Mouse (Mus musculus) hindbrain, embryonic 14.5 days (tissue): ENCODE measurements around the gene Acp4. TPM values are rescaled to one million over a fixed set of nuclear protein-coding genes. Genes with fewer than 3 reads are reported as not detected.
"Not testable (repeated sequence)": the region's sequence is repeated elsewhere in the genome, so short reads cannot be mapped to it uniquely, and the experiment has no call there.

Source experiments
- ATAC-seq: fragments of 200-750 bp; cut with Nextera tagmentation; 2 replicates; pipeline ENCODE4 v1.8.0; 2017; ENCODE audit warnings: moderate number of reproducible peaks, mild to moderate bottlenecking, moderate TSS enrichment, moderate library complexity; ENCODE audit not compliant: low FRiP score
- DNase-seq: peaks from one replicate; pipeline ENCODE4 v3.0.0-alpha.2; 2015; ENCODE audit warnings: low spot score
- H3K27ac ChIP-seq: fragments of 300-500 bp; sonication (generic); 2 replicates; pipeline ENCODE4 v1.5.1; 2014; ENCODE audit warnings: mild to moderate bottlenecking, moderate library complexity
- H3K27me3 ChIP-seq: fragments of 300-500 bp; sonication (generic); 2 replicates; pipeline ENCODE4 v1.6.1; 2014; ENCODE audit warnings: mild to moderate bottlenecking, low read length, mixed read lengths; ENCODE audit not compliant: control insufficient read depth, insufficient read depth
- H3K36me3 ChIP-seq: fragments of 300-500 bp; sonication (generic); replicated peaks from 2 replicates; pipeline ENCODE4 v1.6.1; 2014; ENCODE audit not compliant: control insufficient read depth, insufficient read depth
- H3K4me1 ChIP-seq: fragments of 300-500 bp; sonication (generic); replicated peaks from 2 replicates; pipeline ENCODE4 v1.6.1; 2014; ENCODE audit warnings: antibody characterized with exemption, low read length, mixed read lengths; ENCODE audit not compliant: control insufficient read depth, insufficient read depth
- H3K4me2 ChIP-seq: fragments of 300-500 bp; sonication (generic); replicated peaks from 2 replicates; pipeline ENCODE4 v1.6.1; 2014; ENCODE audit warnings: mild to moderate bottlenecking, moderate library complexity
- H3K4me3 ChIP-seq: fragments of 300-500 bp; sonication (generic); replicated peaks from 2 replicates; pipeline ENCODE4 v1.5.1; 2014; ENCODE audit warnings: mild to moderate bottlenecking, low read length
- H3K9ac ChIP-seq: fragments of 300-500 bp; sonication (generic); 2 replicates; pipeline ENCODE4 v1.6.1; 2014
- H3K9me3 ChIP-seq: fragments of 300-500 bp; sonication (generic); 2 replicates; pipeline ENCODE4 v1.6.1; 2016; ENCODE audit warnings: low read length; ENCODE audit not compliant: control insufficient read depth
- WGBS: fragments of 180-500 bp; shearing (Covaris S2); extraction: QIAGEN DNeasy Blood & Tissue Kit; methylation state at CpG from one replicate; pipeline ENCODE4 v1.1.7; 2014; 5-methylcytosine and 5-hydroxymethylcytosine counted together
- polyA plus RNA-seq: library from polyadenylated mRNA; unstranded; fragments of >200 nt; fragmentation: Nextera tagmentation; extraction: Ambion mirVana; gene quantifications from 2 replicates; pipeline ENCODE4 v1.2.1, GENCODE M21; 2014

Acp4 gene
- polyA plus RNA-seq, result not detected in 2 replicates

DNA sequence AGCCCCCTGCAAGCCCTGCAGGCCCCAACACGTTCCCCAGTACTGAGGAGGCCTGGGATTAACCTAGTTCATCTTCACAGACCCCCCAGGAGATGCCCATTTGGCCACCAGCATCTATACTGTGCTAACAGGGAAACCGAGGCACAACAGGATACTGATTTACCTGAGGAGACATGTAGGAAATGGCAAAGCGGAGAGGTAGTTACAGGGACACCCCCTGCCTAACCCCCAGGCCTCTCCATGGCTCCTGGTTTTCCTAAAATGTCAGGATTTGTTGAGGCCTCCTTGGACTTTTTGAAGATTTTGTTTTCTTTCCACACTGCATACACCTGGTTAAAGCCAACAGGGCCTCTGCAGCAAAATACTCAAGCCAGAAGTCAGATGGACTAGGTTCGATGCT is at the start of gene Acp4:
TSS of gene Acp4 (minus strand) at position 101 of the 400 bp plus-strand sequence.
- no peak within 1 kb of the TSS for H3K4me3 ChIP-seq
- ATAC-seq, result no peak

DNA sequence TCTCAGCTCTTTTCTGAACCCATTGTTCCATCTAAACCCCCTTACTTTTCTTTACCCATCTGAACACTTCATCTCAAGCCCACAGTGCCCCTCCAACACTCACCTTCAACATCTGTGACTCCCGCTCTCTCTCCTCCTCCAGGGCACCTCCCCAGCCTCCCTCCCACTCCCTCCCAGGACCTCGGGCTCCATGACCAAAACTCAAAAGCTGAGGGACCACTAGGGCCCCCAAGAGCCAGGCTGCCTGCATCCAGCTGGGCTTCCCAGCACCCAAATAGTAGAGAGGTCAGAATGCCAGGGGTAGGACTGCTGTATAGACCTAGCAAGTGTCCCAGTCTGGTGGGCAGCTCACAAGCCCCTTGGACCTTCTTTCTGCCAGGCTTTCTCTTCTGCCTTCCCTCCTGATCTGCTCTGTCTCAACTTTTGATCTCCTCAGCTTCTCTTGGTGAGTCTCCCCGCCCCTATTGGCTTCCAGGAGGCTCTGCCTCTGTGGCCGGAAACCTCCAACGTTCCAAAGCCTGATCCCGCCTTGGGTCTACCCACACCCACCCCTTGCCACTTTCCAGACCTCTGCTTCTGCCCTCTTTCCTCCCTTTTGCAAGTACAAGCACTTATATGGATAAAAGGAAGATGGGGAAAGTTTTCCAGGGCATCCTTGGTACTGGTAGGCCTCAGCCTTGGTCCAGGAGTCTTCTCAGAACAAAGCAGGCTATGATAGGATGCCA is 49.5 kb upstream of the Acp4 start, which contains the start of gene Clec11a:
TSS of gene Clec11a (minus strand) at position 387 of the 725 bp plus-strand sequence.
- ATAC-seq (no peak), DNase-seq (no peak)
- Histone ChIP-seq H3K36me3 (no peaks in the 10 kb centered on the region), H3K27me3 (no peaks in the 10 kb centered on the region), H3K9ac (no peak within 1 kb of the TSS), H3K9me3 (no peaks in the 10 kb centered on the region), H3K27ac (peak within 1 kb of the TSS; percentile 95; the same call in 1 of the 2 replicates), H3K4me3 (peak within 1 kb of the TSS; percentile 66; the same call in 1 of the 2 replicates), H3K4me1 (peaks cover 17% of the 10 kb centered on the region), H3K4me2 (peak within 1 kb of the TSS; percentile 74)
- WGBS, result 57% methylated on average over 6 of the region's 6 CpGs

More for the DNA sequence above, at the start of gene Acp4:
- WGBS, result 77% methylated on average over 4 of the region's 4 CpGs
- no peaks in the 10 kb centered on the region; the same call in 1 of the 2 replicates for H3K4me1 ChIP-seq
- H3K27ac ChIP-seq, result no peak within 1 kb of the TSS
- no peak within 1 kb of the TSS for H3K9ac ChIP-seq
- no peak for DNase-seq
- no peak within 1 kb of the TSS for H3K4me2 ChIP-seq
- no peaks in the 10 kb centered on the region for H3K9me3 ChIP-seq
- H3K36me3 ChIP-seq, result peaks cover 25% of the 10 kb centered on the region
- H3K27me3 ChIP-seq, result 0 out of 2 replicates have a peak, but pooled peaks cover 3% of the 10 kb centered on the region

DNA sequence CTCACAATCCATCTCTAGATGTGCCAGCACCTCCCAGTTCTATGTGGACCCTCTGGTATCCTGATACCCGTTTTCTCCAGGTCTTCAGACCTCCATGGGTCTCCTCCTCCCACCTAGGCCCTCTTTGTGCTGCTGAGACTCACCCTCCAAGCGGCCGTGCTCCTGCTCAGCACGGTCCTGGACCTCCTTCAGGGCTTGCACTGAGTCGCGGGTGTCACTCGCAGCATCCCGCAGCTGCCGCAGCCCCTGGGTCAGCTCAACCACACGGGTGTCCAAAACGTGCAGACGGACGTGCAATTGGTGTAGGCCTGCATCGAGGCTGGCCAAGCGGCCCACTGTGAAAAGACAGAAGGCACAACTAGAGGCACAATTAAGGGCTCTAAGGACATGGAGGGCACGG is 48.5 kb upstream of the Acp4 start:
- Histone ChIP-seq H3K4me1 (peaks cover 10% of the 10 kb centered on the region), H3K27me3 (no peaks in the 10 kb centered on the region), H3K4me3 (peak overlapping the region; percentile 66), H3K9ac (no peak overlapping the region), H3K9me3 (no peaks in the 10 kb centered on the region), H3K36me3 (no peaks in the 10 kb centered on the region), H3K4me2 (peak overlapping the region; percentile 74), H3K27ac (peak overlapping the region; percentile 95; the same call in 1 of the 2 replicates)
- no peak for DNase-seq
- ATAC-seq, result no peak
- 6% methylated on average over 16 of the region's 16 CpGs for WGBS

DNA sequence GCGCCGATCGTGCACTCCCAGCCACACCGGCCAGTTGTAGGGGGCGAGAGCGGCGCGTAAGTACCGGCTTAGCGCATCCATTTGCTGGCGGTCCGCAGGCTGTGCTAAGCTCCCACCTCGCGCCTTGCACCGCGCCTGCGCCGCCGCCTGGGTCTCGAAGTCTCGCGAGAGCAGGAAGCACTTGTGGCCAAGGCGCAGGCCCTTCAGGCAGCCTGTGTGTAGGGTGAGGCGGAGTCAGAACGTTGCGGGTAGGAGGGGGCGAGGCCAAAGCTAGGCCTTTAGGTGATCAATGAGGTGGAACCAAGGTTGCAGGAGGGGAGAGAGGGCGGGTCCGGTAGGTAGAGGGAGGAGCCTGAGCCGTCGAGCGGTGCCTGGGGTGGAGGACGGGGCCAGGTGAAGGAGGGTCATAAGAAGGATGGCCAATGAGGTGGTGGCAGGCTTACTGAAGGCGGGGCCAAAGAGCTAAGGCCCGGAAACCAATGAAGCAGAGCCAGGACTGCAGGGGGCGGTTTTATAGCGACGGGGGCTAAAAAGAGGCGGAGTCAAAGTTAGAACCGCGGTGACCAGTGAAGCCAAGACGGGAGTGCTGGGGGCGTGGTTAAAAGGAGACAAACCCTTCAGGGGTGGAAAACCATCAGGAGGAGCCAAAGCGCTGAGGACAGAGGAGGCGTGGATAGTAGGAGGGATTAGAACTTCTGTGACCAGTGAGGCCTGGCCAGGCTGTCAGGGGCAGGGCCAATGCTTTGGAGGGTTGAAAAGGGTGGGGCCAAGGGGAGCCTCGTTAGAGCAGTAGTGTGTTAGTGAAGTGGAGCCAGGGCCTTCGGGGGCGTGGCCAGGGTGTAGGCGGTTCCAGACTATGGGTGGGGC is 47.8 kb upstream of the Acp4 start:
- WGBS, result under 1% methylated on average over 49 of the region's 49 CpGs
- Histone ChIP-seq H3K27me3 (no peaks in the 10 kb centered on the region), H3K4me3 (peak overlapping the region; percentile 66), H3K27ac (peak overlapping the region; percentile 95), H3K4me2 (peak overlapping the region; percentile 74), H3K4me1 (peaks cover 10% of the 10 kb centered on the region), H3K9ac (peak overlapping the region; percentile 93), H3K36me3 (no peaks in the 10 kb centered on the region), H3K9me3 (no peaks in the 10 kb centered on the region)
- DNase-seq (peak; percentile 94), ATAC-seq (peak; percentile 94)

DNA sequence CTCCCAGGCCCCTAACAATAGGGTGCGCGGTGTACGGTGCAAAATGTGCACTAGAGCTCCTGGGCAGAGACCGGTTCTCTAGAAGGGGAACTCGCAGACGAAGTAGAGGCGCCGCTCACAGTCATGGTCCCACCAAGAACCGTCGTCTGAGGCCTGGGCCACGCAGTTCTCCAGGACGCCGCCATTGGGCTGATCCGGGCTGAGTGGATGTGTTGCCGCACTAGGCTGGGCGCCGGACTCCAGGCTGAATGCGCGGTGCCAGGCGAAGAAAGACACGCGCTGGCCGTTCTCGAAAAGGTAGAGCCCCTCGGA is 47.2 kb upstream of the Acp4 start:
- DNase-seq (no peak), ATAC-seq (peak; percentile 29)
- H3K4me2 ChIP-seq, result peak overlapping the region; percentile 74

DNA sequence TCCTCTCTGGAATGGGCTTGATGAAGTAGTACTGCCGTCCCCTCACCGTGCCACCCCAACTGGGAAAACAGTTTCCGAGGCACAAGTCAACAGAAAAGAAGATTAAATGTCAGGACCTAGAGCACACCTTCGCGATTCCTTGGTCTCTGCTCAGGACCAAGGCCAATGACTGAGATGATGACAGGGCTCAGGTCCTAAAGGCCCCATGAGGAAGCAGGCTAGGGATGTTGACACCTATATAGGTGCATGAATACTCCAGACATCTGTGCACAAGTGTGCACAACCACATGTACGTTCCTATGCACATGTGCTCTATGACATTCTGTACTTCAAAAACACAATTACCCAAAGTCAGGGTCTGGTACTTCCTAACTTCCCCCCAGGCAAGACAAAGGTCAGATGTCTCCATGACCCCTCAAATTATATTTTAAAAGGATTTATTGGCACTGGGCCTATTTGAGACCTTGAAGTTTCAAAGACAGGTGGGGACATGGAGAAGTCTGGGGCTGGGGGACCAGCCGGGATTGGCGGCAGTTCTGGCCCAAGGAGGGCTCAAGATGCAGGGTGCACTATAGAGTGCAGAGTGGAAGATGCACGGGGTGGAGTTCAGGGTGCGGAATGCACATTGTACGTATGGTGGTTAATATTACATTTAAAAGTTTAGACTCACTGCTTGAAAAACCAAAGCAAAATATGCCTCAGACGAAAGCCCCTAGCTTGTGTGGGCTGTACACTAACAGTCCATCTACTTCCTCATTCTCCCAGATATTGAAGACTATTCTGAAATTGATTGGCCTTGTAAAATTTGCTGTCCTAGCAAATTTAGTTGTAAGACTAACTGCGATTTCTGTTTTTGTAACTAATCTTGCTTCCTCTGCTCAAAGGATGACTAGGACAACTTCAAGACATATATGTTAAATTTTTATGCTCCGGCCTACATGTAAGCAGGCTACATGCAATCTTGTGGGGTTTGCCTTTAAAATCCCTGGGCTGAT is 46.5 kb upstream of the Acp4 start:
- Histone ChIP-seq H3K4me2 (peak overlapping the region; percentile 74), H3K4me1 (peaks cover 10% of the 10 kb centered on the region), H3K9me3 (no peaks in the 10 kb centered on the region), H3K9ac (peak overlapping the region; percentile 93), H3K4me3 (peak overlapping the region; percentile 66), H3K36me3 (no peaks in the 10 kb centered on the region), H3K27me3 (no peaks in the 10 kb centered on the region), H3K27ac (peak overlapping the region; percentile 95)
- ATAC-seq, result no peak
- no peak for DNase-seq
- 87% methylated on average over 14 of the region's 14 CpGs for WGBS

More for the DNA sequence above, 47.2 kb upstream of the Acp4 start:
- H3K4me3 ChIP-seq, result peak overlapping the region; percentile 66
- no peaks in the 10 kb centered on the region for H3K36me3 ChIP-seq
- H3K4me1 ChIP-seq, result peaks cover 10% of the 10 kb centered on the region
- H3K9me3 ChIP-seq, result no peaks in the 10 kb centered on the region
- under 1% methylated on average over 25 of the region's 25 CpGs for WGBS
- peak overlapping the region; percentile 95 for H3K27ac ChIP-seq
- H3K27me3 ChIP-seq, result no peaks in the 10 kb centered on the region
- peak overlapping the region; percentile 93 for H3K9ac ChIP-seq

DNA sequence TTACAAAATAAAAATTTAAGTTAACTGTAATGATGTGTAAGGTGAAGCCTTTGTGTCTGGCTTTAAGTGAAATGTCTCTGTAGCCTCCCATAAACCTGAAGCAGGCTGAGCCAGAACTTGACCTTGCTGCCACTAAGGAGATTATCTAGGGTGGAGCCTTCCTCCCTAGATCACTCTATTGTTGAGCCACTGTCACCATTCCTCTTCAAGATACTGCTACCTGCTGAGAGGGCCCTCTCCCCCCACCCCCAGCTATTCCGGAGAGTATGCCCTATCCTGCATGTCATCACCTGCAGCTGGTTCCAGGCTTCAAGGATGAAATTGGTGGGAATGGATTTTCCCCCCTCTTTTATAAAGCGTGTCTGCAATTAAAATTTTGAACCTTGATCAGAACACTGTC is 40.3 kb upstream of the Acp4 start:
- not testable (repeated sequence) for H3K9ac ChIP-seq, H3K36me3 ChIP-seq, H3K9me3 ChIP-seq, H3K4me3 ChIP-seq, H3K4me1 ChIP-seq, DNase-seq, ATAC-seq, H3K27ac ChIP-seq, H3K27me3 ChIP-seq, H3K4me2 ChIP-seq
- WGBS, result 83% methylated on average over 2 of the region's 2 CpGs

DNA sequence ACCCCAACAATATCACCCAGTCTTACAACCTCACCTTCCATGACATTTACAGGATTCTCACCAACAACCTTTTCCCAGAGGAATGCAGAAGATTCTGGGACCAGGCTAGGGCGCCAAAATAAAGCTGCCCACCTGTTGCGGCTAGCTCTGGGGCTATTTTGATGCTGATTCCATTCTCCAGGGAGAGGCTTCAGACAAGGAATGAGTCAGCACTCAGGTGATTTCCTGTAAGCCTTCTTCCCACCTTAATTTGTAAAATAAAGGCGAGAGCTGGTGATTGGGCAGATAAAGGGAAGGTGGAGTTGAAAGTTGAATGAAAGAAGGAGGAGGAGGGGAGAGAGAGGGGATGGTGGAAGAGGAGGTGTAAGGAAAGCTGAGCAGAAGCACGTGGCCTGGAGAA is 34.2 kb upstream of the Acp4 start:
- no peaks in the 10 kb centered on the region for H3K4me1 ChIP-seq
- no peak overlapping the region for H3K27ac ChIP-seq
- no peaks in the 10 kb centered on the region for H3K36me3 ChIP-seq
- H3K4me3 ChIP-seq, result no peak overlapping the region
- no peaks in the 10 kb centered on the region for H3K27me3 ChIP-seq
- H3K9me3 ChIP-seq, result peaks cover 4% of the 10 kb centered on the region; the same call in 1 of the 2 replicates
- WGBS, result 49% methylated on average over 4 of the region's 4 CpGs
- ATAC-seq, result no peak
- no peak for DNase-seq
- H3K4me2 ChIP-seq, result no peak overlapping the region
- H3K9ac ChIP-seq, result no peak overlapping the region
